Mouse (Mus musculus) midbrain, embryonic 12.5 days (tissue): ENCODE measurements around the gene Lin7b. TPM values are rescaled to one million over a fixed set of nuclear protein-coding genes. Genes with fewer than 3 reads are reported as not detected.
A peak's percentile ranks its signal among the peaks of the same experiment; 100 is the strongest.

Experiments used
- ATAC-seq: fragments of 200-750 bp; cut with Nextera tagmentation; 2 replicates; pipeline ENCODE4 v1.8.0; 2017; ENCODE audit warnings: low read depth, moderate TSS enrichment, moderate library complexity; ENCODE audit not compliant: low FRiP score
- H3K27ac ChIP-seq: fragments of 300-500 bp; sonication (generic); replicated peaks from 2 replicates; pipeline ENCODE4 v1.5.1; 2016; ENCODE audit warnings: mild to moderate bottlenecking
- H3K27me3 ChIP-seq: fragments of 300-500 bp; sonication (generic); 2 replicates; pipeline ENCODE4 v1.6.1; 2016; ENCODE audit warnings: mild to moderate bottlenecking
- H3K36me3 ChIP-seq: fragments of 300-500 bp; sonication (generic); 2 replicates; pipeline ENCODE4 v1.6.1; 2016
- H3K4me1 ChIP-seq: fragments of 300-500 bp; sonication (generic); 2 replicates; pipeline ENCODE4 v1.6.1; 2016
- H3K4me2 ChIP-seq: fragments of 300-500 bp; sonication (generic); replicated peaks from 2 replicates; pipeline ENCODE4 v1.6.1; 2016; ENCODE audit warnings: mild to moderate bottlenecking, moderate library complexity
- H3K4me3 ChIP-seq: fragments of 300-500 bp; sonication (generic); 2 replicates; pipeline ENCODE4 v1.5.1; 2016; ENCODE audit warnings: mild to moderate bottlenecking
- H3K9ac ChIP-seq: fragments of 300-500 bp; sonication (generic); replicated peaks from 2 replicates; pipeline ENCODE4 v1.6.1; 2016; ENCODE audit warnings: mild to moderate bottlenecking, moderate library complexity
- H3K9me3 ChIP-seq: fragments of 300-500 bp; sonication (generic); 2 replicates; pipeline ENCODE4 v1.6.1; 2016; ENCODE audit warnings: mild to moderate bottlenecking
- WGBS: fragments of 180-500 bp; shearing (Covaris S2); methylation state at CpG from one replicate; pipeline ENCODE4 v1.1.7; 2016; 5-methylcytosine and 5-hydroxymethylcytosine counted together
- polyA plus RNA-seq: library from polyadenylated mRNA; unstranded; fragments of >200 nt; fragmentation: Nextera tagmentation; extraction: Ambion mirVana; gene quantifications from 2 replicates; pipeline ENCODE4 v1.2.1, GENCODE M21; 2016

Lin7b gene
- polyA plus RNA-seq = 2.6 and 2.9 TPM in 2 replicates

DNA sequence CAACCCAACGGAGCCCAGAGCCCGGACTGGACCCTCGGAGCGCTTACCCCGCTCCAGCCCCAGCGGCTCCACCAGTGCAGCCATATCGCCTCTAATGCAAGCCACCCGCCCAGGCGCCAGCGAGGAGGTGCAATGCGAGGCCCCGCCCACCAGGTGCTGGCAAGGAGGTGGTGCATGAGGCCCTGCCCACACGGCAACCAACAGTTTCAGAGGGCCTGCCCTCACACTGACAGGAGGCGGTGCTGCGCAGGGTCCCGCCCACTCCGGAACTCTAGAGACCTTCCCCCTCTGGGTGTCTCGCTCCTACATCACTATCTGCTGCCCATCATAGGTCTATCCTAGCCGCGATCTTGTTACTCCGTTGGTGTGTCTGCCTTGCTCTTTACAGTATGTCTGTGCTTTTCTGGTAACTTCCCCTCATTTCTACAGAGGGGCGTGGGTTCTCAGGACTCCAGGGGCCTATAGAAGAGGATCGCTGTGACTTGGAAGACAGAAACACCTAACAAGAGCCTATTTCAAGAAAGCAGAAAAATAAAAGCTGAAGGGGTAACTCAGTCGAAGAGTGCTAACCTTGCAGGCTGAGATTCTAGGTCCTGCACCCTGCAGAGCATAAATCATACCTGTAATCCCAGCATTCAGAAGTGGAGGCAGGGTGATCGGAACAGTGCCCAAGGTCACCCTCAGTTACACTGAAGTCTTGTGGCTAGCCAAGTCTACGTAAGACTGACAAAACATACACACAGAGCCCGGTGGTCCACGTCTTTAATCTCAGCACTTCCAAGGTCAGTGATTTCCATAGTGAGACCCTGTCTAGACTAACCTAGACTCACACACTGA, at the start of gene Lin7b:
TSS of gene Lin7b (minus strand) at position 109 of the 837 bp plus-strand sequence.
- Histone ChIP-seq H3K9ac (peak within 1 kb of the TSS; percentile 62), H3K27me3 (peaks cover 40% of the 10 kb centered on the region), H3K27ac (no peak within 1 kb of the TSS), H3K4me2 (peak within 1 kb of the TSS; percentile 89), H3K9me3 (no peaks in the 10 kb centered on the region), H3K4me1 (peaks cover 32% of the 10 kb centered on the region), H3K4me3 (peak within 1 kb of the TSS; percentile 46), H3K36me3 (peaks cover 32% of the 10 kb centered on the region)
- 12% methylated on average over 28 of the region's 28 CpGs for WGBS
- ATAC-seq = peak; percentile 31

DNA sequence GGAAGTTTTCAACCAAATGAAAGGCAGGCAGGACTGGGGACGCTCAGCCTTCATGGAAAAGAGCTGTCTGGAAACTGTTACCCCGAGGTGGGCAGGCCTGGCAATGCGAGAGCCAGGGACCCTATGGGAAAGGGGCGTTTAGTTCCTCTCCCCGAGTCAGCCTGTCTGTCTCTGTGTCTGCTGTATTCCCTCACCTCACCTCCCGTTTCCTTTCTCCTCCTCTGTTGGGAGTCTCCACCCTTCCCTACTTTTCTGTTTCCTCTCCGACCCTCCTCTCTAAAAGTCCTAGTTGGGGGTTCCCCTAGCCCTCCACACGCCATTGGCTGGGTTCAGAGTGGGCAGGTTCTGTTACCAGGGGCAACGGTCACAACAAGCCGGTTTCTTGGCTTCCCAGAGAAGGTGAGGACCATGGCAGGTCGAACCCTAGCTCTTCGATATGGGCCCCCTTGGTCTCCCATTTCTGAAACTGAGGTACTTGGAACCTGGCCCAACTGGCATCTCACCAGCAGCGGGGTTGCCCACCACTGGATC, 47.6 kb upstream of the Lin7b start:
- peaks cover 19% of the 10 kb centered on the region for H3K4me1 ChIP-seq
- no peak overlapping the region for H3K4me3 ChIP-seq
- H3K9me3 ChIP-seq = no peaks in the 10 kb centered on the region
- H3K27me3 ChIP-seq = peaks cover 89% of the 10 kb centered on the region
- peaks cover 23% of the 10 kb centered on the region for H3K36me3 ChIP-seq
- WGBS = 14% methylated on average over 13 of the region's 13 CpGs
- H3K27ac ChIP-seq = no peak overlapping the region
- no peak overlapping the region for H3K9ac ChIP-seq
- no peak for ATAC-seq
- H3K4me2 ChIP-seq = no peak overlapping the region

DNA sequence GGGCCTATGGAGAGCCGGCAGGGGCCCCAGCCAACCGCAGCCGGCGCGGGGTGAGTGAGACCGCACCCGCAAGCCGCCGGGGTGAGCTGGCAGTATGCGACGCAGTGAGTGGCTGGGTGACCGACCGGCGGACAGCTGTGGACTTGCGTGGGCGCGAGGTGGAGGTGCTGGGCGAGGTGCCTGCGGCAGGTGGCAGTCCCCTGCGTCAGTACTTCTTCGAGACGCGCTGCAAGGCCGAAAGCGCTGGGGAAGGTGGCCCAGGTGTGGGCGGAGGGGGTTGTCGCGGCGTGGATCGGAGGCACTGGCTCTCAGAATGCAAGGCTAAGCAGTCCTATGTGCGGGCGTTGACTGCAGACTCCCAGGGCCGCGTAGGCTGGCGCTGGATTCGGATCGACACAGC, 45.3 kb upstream of the Lin7b start:
- Histone ChIP-seq H3K4me1 (peaks cover 20% of the 10 kb centered on the region), H3K4me3 (no peak overlapping the region), H3K9ac (no peak overlapping the region), H3K9me3 (no peaks in the 10 kb centered on the region), H3K27me3 (peaks cover 99% of the 10 kb centered on the region), H3K4me2 (no peak overlapping the region), H3K27ac (no peak overlapping the region), H3K36me3 (no peaks in the 10 kb centered on the region)
- 16% methylated on average over 37 of the region's 37 CpGs for WGBS
- no peak for ATAC-seq

GRCm38 (mm10) chr7:45414740-45415224, 44.4 kb upstream of the Lin7b start:
- no peak overlapping the region for H3K9ac ChIP-seq

DNA sequence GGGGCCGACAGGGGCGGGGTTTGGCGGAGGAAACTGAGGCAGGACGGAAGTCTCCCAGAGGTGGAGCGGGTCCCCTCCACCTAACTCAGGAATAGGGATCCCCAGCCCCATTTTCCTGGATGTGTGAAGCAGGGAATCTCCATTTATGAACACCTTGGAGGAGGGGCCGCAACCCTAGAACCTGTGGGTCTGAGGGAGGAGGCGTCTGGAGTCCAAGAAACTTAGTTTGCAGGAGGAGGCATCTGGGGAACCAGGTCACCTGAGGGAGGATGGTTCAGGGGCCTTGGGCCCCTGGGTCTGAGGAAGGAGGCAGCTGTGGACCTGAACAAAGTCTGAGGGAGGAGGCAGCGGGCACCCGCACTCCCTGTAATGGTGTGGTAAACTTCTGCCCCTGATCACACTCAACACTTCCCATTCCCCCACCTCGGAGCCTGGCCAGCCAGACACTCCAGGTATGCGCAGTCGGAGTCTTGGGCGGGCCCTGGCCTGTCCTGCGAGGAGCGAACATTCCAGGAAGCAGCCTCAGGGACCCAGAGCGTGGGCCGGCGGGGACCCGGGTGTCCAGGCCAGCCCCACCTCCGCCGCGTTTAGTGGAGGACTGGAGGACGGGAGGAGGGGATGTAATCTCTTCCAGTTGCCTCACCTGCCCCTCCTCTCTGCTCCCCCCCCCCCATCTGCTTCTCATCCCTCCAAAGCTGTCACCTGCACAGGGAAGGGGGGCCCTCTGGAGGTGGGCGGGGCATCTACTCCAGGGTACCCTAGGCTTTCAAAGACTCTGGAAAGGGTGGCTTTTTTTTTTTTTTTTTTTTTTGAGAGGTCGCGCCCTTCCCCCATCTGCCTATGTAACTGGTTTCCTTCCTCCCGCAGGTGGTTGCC, 43.7 kb upstream of the Lin7b start:
- no peaks in the 10 kb centered on the region for H3K9me3 ChIP-seq
- H3K27ac ChIP-seq = no peak overlapping the region
- peak overlapping the region; percentile 86 for H3K4me2 ChIP-seq
- peaks cover 100% of the 10 kb centered on the region for H3K27me3 ChIP-seq
- peak overlapping the region; percentile 51 for H3K4me3 ChIP-seq
- no peaks in the 10 kb centered on the region for H3K36me3 ChIP-seq
- 2% methylated on average over 27 of the region's 27 CpGs for WGBS
- peak overlapping the region; percentile 61 for H3K9ac ChIP-seq
- peaks cover 20% of the 10 kb centered on the region for H3K4me1 ChIP-seq
- ATAC-seq = peak; percentile 42; the same call in 1 of the 2 replicates

More at GRCm38 (mm10) chr7:45414740-45415224, 44.4 kb upstream of the Lin7b start:
- Histone ChIP-seq H3K4me1 (peaks cover 20% of the 10 kb centered on the region), H3K4me3 (no peak overlapping the region), H3K27me3 (peaks cover 99% of the 10 kb centered on the region), H3K27ac (no peak overlapping the region), H3K4me2 (no peak overlapping the region), H3K9me3 (no peaks in the 10 kb centered on the region), H3K36me3 (no peaks in the 10 kb centered on the region)
- ATAC-seq = no peak
- 43% methylated on average over 12 of the region's 12 CpGs for WGBS

- H3K27ac ChIP-seq = no peak within 1 kb of the TSS
- H3K4me1 ChIP-seq = peaks cover 20% of the 10 kb centered on the region
- H3K4me2 ChIP-seq = peak within 1 kb of the TSS; percentile 86
- H3K36me3 ChIP-seq = no peaks in the 10 kb centered on the region
- peak; percentile 69 for ATAC-seq
- WGBS = 3% methylated on average over 44 of the region's 45 CpGs
- H3K27me3 ChIP-seq = peaks cover 100% of the 10 kb centered on the region
- H3K9me3 ChIP-seq = no peaks in the 10 kb centered on the region
- H3K4me3 ChIP-seq = peak within 1 kb of the TSS; percentile 51
- H3K9ac ChIP-seq = peak within 1 kb of the TSS; percentile 61
Observed at GRCm38 (mm10) chr7:45413113-45413863, 42.9 kb upstream of the Lin7b start, which contains the start of gene Ntf5. TSS of gene Ntf5 (plus strand) at chr7:45413695.

GRCm38 (mm10) chr7:45412421-45412820, 42.0 kb upstream of the Lin7b start:
- Histone ChIP-seq H3K36me3 (no peaks in the 10 kb centered on the region), H3K9me3 (no peaks in the 10 kb centered on the region), H3K27ac (no peak overlapping the region), H3K9ac (no peak overlapping the region), H3K27me3 (peaks cover 100% of the 10 kb centered on the region), H3K4me1 (peaks cover 20% of the 10 kb centered on the region), H3K4me3 (no peak overlapping the region), H3K4me2 (no peak overlapping the region)
- no peak for ATAC-seq
- WGBS = 96% methylated on average over 2 of the region's 2 CpGs

DNA sequence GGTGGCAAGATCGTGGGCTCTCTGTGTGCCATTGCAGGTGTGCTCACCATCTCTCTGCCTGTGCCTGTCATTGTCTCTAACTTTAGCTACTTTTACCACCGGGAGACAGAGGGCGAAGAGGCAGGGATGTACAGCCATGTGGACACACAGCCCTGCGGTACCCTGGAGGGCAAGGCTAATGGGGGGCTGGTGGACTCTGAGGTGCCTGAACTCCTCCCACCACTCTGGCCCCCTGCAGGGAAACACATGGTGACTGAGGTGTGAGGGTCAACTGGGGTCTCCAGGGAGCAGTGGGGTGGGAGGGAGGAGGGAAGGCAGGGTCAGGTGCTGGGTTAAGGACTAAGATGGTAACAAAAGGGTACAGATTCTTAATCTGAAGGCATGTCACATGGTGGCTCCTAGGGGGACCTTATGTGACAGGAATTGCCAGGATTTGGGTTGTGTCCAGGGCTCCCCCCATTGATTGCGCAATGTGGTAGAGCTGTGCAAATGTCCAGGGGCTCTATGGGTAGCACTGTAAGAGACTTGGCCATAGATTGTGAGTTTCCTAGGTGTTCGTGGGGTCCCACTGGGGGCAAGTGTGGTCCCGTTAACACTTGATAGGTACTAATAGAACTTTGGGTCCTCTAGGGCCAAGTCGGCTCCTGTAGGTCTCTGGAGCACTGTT, 39.2 kb upstream of the Lin7b start:
- no peak overlapping the region for H3K27ac ChIP-seq
- no peak for ATAC-seq
- H3K9me3 ChIP-seq = no peaks in the 10 kb centered on the region
- H3K9ac ChIP-seq = no peak overlapping the region
- H3K4me3 ChIP-seq = no peak overlapping the region
- H3K4me2 ChIP-seq = no peak overlapping the region
- H3K4me1 ChIP-seq = peaks cover 26% of the 10 kb centered on the region
- H3K27me3 ChIP-seq = peaks cover 100% of the 10 kb centered on the region
- H3K36me3 ChIP-seq = no peaks in the 10 kb centered on the region
- 89% methylated on average over 8 of the region's 8 CpGs for WGBS

DNA sequence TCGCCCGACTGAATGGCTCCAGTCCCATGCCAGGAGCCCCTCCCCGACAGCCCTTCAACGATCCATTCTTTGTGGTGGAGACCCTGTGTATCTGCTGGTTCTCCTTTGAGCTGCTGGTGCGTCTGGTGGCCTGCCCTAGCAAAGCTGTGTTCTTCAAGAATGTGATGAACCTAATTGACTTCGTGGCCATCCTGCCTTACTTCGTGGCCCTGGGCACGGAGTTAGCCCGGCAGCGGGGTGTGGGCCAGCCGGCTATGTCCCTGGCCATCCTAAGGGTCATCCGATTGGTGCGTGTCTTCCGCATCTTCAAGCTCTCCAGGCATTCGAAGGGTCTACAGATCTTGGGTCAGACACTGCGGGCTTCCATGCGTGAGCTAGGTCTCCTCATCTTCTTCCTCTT, 38.6 kb upstream of the Lin7b start:
- Histone ChIP-seq H3K9ac (0 out of 2 replicates have a peak overlapping the region, but pooled peaks have one; percentile 7), H3K27me3 (peaks cover 94% of the 10 kb centered on the region), H3K36me3 (no peaks in the 10 kb centered on the region), H3K4me2 (no peak overlapping the region), H3K9me3 (no peaks in the 10 kb centered on the region), H3K27ac (no peak overlapping the region), H3K4me3 (no peak overlapping the region), H3K4me1 (peaks cover 21% of the 10 kb centered on the region)
- no peak for ATAC-seq
- 91% methylated on average over 17 of the region's 17 CpGs for WGBS

DNA sequence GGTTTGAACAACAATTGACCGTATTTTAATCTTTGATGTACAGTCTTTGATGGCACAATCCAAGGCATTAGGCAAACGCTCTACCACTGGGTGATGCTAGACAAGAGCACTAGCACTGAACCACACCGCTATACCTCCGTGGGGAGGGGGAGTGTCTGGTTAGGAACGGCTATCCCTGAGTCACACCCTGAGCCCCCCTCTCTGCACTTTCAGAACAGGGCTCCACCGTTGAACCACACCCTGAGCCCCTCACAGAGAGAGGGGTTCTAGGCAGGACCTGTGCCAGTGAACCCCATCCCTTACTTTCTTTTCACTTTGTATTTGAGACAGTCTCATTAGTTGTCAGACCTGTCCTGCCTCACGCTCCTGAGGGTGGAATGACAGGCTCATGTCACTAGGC, 38.0 kb upstream of the Lin7b start:
- no peaks in the 10 kb centered on the region for H3K36me3 ChIP-seq
- no peaks in the 10 kb centered on the region for H3K9me3 ChIP-seq
- H3K27me3 ChIP-seq = peaks cover 88% of the 10 kb centered on the region
- H3K27ac ChIP-seq = no peak overlapping the region
- H3K4me1 ChIP-seq = peaks cover 15% of the 10 kb centered on the region
- H3K4me3 ChIP-seq = no peak overlapping the region
- no peak overlapping the region for H3K9ac ChIP-seq
- 83% methylated on average over 7 of the region's 7 CpGs for WGBS
- H3K4me2 ChIP-seq = no peak overlapping the region
- no peak for ATAC-seq

- no peaks in the 10 kb centered on the region for H3K36me3 ChIP-seq
- H3K9ac ChIP-seq = no peak overlapping the region
- peaks cover 83% of the 10 kb centered on the region for H3K27me3 ChIP-seq
- no peak for ATAC-seq
- H3K27ac ChIP-seq = no peak overlapping the region
- no peaks in the 10 kb centered on the region for H3K9me3 ChIP-seq
- H3K4me1 ChIP-seq = peaks cover 12% of the 10 kb centered on the region
- 82% methylated on average over 10 of the region's 10 CpGs for WGBS
- H3K4me3 ChIP-seq = no peak overlapping the region
- H3K4me2 ChIP-seq = no peak overlapping the region
Observed at GRCm38 (mm10) chr7:45407836-45408235, 37.5 kb upstream of the Lin7b start.
